Mouse (Mus musculus) erythroblast, embryonic 14.5 days (primary cell): ENCODE results near the gene Tnk2. TPM values are rescaled to one million over a fixed set of nuclear protein-coding genes. Genes with fewer than 3 reads are reported as not detected.

Experiments used
- H3K27me3 ChIP-seq: 2 replicates; pipeline ENCODE4 v1.6.1; 2012; ENCODE audit warnings: inconsistent platforms; ENCODE audit not compliant: control insufficient read depth
- H3K36me3 ChIP-seq: 2 replicates; pipeline ENCODE4 v1.6.1; 2012; ENCODE audit warnings: mild to moderate bottlenecking, inconsistent platforms; ENCODE audit not compliant: control insufficient read depth
- H3K4me1 ChIP-seq: 2 replicates; pipeline ENCODE4 v1.6.1; 2012; ENCODE audit warnings: inconsistent platforms; ENCODE audit not compliant: control insufficient read depth
- H3K4me3 ChIP-seq: replicated peaks from 2 replicates; pipeline ENCODE3; 2012; ENCODE audit warnings: moderate library complexity, mild to moderate bottlenecking, inconsistent platforms
- H3K9me3 ChIP-seq: 2 replicates; pipeline ENCODE4 v1.6.1; 2012; ENCODE audit warnings: low read length, inconsistent platforms, mixed read lengths; ENCODE audit not compliant: control insufficient read depth
- GATA1 ChIP-seq: IDR thresholded peaks from 2 replicates; pipeline ENCODE4 v1.6.1; 2012; ENCODE audit warnings: low read length, inconsistent platforms, mixed read lengths
- TAL1 ChIP-seq: IDR thresholded peaks from 3 replicates; pipeline ENCODE4 v1.6.1; 2012; ENCODE audit warnings: low read length, inconsistent platforms, mixed read lengths
- polyA plus RNA-seq: library from polyadenylated mRNA; stranded (reverse); fragments of >175 nt; gene quantifications from 2 replicates; pipeline ENCODE4 v1.2.3, GENCODE M21; 2012

Gene Tnk2
- polyA plus RNA-seq, 1 experiment, result 61.6 TPM

- Histone ChIP-seq H3K27me3 (no peaks in the 10 kb centered on the region), H3K36me3 (peaks cover 57% of the 10 kb centered on the region), H3K4me1 (peaks cover 65% of the 10 kb centered on the region), H3K9me3 (no peaks in the 10 kb centered on the region), H3K4me3 (no peak overlapping the region)
- TF ChIP-seq GATA1, result no peak
- TF ChIP-seq TAL1, result no peak
Observed at GRCm38 (mm10) chr16:32655534-32655933, 11.9 kb downstream of the Tnk2 start.

- H3K4me1 ChIP-seq, result peaks cover 67% of the 10 kb centered on the region
- TF ChIP-seq TAL1 (no peak), GATA1 (no peak)
- H3K36me3 ChIP-seq, result peaks cover 57% of the 10 kb centered on the region
- H3K9me3 ChIP-seq, result no peaks in the 10 kb centered on the region
- no peak overlapping the region for H3K4me3 ChIP-seq
- no peaks in the 10 kb centered on the region for H3K27me3 ChIP-seq
Observed at GRCm38 (mm10) chr16:32656321-32656720, 12.6 kb downstream of the Tnk2 start.

GRCm38 (mm10) chr16:32656794-32657193 lies 13.1 kb downstream of the Tnk2 start:
- H3K4me1 ChIP-seq, result peaks cover 69% of the 10 kb centered on the region
- H3K4me3 ChIP-seq, result no peak overlapping the region
- no peaks in the 10 kb centered on the region for H3K27me3 ChIP-seq
- H3K36me3 ChIP-seq, result peaks cover 57% of the 10 kb centered on the region
- H3K9me3 ChIP-seq, result no peaks in the 10 kb centered on the region
- TF ChIP-seq TAL1 (no peak), GATA1 (no peak)

GRCm38 (mm10) chr16:32657498-32658250 lies 14.0 kb downstream of the Tnk2 start:
- no peak for TF ChIP-seq TAL1
- no peak for TF ChIP-seq GATA1
- Histone ChIP-seq H3K27me3 (no peaks in the 10 kb centered on the region), H3K4me3 (no peak overlapping the region), H3K9me3 (no peaks in the 10 kb centered on the region), H3K36me3 (peaks cover 60% of the 10 kb centered on the region), H3K4me1 (peaks cover 77% of the 10 kb centered on the region)

- TF ChIP-seq TAL1, result no peak
- TF ChIP-seq GATA1, result no peak
- Histone ChIP-seq H3K4me3 (peak overlapping the region; percentile 10), H3K4me1 (peaks cover 85% of the 10 kb centered on the region), H3K27me3 (no peaks in the 10 kb centered on the region), H3K9me3 (no peaks in the 10 kb centered on the region), H3K36me3 (peaks cover 65% of the 10 kb centered on the region)
Observed at GRCm38 (mm10) chr16:32658743-32659171, 15.1 kb downstream of the Tnk2 start.

- Histone ChIP-seq H3K9me3 (no peaks in the 10 kb centered on the region), H3K4me1 (peaks cover 86% of the 10 kb centered on the region), H3K36me3 (peaks cover 65% of the 10 kb centered on the region), H3K4me3 (peak overlapping the region; percentile 28), H3K27me3 (no peaks in the 10 kb centered on the region)
- no peak for TF ChIP-seq GATA1
- no peak for TF ChIP-seq TAL1
Observed at GRCm38 (mm10) chr16:32659385-32659784, 15.7 kb downstream of the Tnk2 start.

- no peaks in the 10 kb centered on the region for H3K9me3 ChIP-seq
- no peak for TF ChIP-seq TAL1
- H3K27me3 ChIP-seq, result no peaks in the 10 kb centered on the region
- H3K36me3 ChIP-seq, result peaks cover 67% of the 10 kb centered on the region
- no peak overlapping the region for H3K4me3 ChIP-seq
- peaks cover 90% of the 10 kb centered on the region for H3K4me1 ChIP-seq
Observed at GRCm38 (mm10) chr16:32660095-32660494, 16.4 kb downstream of the Tnk2 start.

- no peaks in the 10 kb centered on the region for H3K27me3 ChIP-seq
- H3K4me3 ChIP-seq, result no peak overlapping the region
- peaks cover 96% of the 10 kb centered on the region for H3K4me1 ChIP-seq
- no peaks in the 10 kb centered on the region for H3K9me3 ChIP-seq
- TF ChIP-seq GATA1, result no peak
- peaks cover 73% of the 10 kb centered on the region for H3K36me3 ChIP-seq
Observed at GRCm38 (mm10) chr16:32660557-32661321, 17.1 kb downstream of the Tnk2 start.

- Histone ChIP-seq H3K27me3 (no peaks in the 10 kb centered on the region), H3K4me3 (no peak overlapping the region), H3K36me3 (peaks cover 74% of the 10 kb centered on the region), H3K9me3 (no peaks in the 10 kb centered on the region), H3K4me1 (peaks cover 97% of the 10 kb centered on the region)
- TF ChIP-seq GATA1 (no peak), TAL1 (no peak)
Observed at GRCm38 (mm10) chr16:32661493-32661921, 17.8 kb downstream of the Tnk2 start.
